Mouse (Mus musculus): ENCODE measurements around the gene Fthl17b. TPM values are rescaled to one million over a fixed set of nuclear protein-coding genes. Genes with fewer than 3 reads are reported as not detected.

The Fthl17b gene
- total and polyA plus RNA-seq, 3 experiments = not detected

GRCm38 (mm10) chrX:8921813-8922607 is 40.8 kb downstream of the Fthl17b start:
- WGBS = 43% methylated on average over 9 of the region's 9 CpGs
- H3K4me1 ChIP-seq (ENCODE audit: control insufficient read depth, insufficient read depth, low read length) = no peaks in the 10 kb centered on the region
- no peaks in the 10 kb centered on the region for H3K27me3 ChIP-seq (ENCODE audit: control insufficient read depth, insufficient read depth, low read length)
- no peaks in the 10 kb centered on the region for H3K36me3 ChIP-seq (ENCODE audit: control insufficient read depth, insufficient read depth, low read length)
- no peak for DNase-seq
- intact Hi-C loops (cut with DNase I) = no loop called here
- H3K9ac ChIP-seq (ENCODE audit: low read depth, low read length) = no peak overlapping the region
- TF ChIP-seq CTCF (IDR thresholded peaks at IDR 0.05) = peak; percentile 39
- no peak for TF ChIP-seq POLR2A (IDR thresholded peaks at IDR 0.05; ENCODE audit: insufficient read depth, low read depth, low read length)
- TF ChIP-seq EP300 (IDR thresholded peaks at IDR 0.05; ENCODE audit: insufficient read depth, low read depth, low read length) = no peak
- no peak overlapping the region for H3K4me3 ChIP-seq
- no peak overlapping the region for H3K27ac ChIP-seq
- H3K79me2 ChIP-seq (replicated peaks; ENCODE audit: control insufficient read depth, insufficient read depth, low read length) = no peaks in the 10 kb centered on the region

GRCm38 (mm10) chrX:8921080-8921479 is 41.7 kb downstream of the Fthl17b start:
- no peaks in the 10 kb centered on the region for H3K36me3 ChIP-seq (ENCODE audit: control insufficient read depth, insufficient read depth, low read length)
- H3K79me2 ChIP-seq (replicated peaks; ENCODE audit: control insufficient read depth, insufficient read depth, low read length) = no peaks in the 10 kb centered on the region
- H3K9ac ChIP-seq (ENCODE audit: low read depth, low read length) = no peak overlapping the region
- TF ChIP-seq CTCF (IDR thresholded peaks at IDR 0.05) (no peak), EP300 (IDR thresholded peaks at IDR 0.05; ENCODE audit: insufficient read depth, low read depth, low read length) (no peak), POLR2A (IDR thresholded peaks at IDR 0.05; ENCODE audit: insufficient read depth, low read depth, low read length) (no peak)
- 39% methylated on average over 4 of the region's 4 CpGs for WGBS
- no peaks in the 10 kb centered on the region for H3K27me3 ChIP-seq (ENCODE audit: control insufficient read depth, insufficient read depth, low read length)
- H3K27ac ChIP-seq = no peak overlapping the region
- no peaks in the 10 kb centered on the region for H3K4me1 ChIP-seq (ENCODE audit: control insufficient read depth, insufficient read depth, low read length)
- no peak overlapping the region for H3K4me3 ChIP-seq
- DNase-seq = no peak
- intact Hi-C loops (cut with DNase I) = no loop called here

Other genes with a start within 250 kb of the Fthl17b start
- not detected for gene Ssx9, start 214.5 kb downstream of the Fthl17b start, total RNA-seq (2021)
- not detected in 2 replicates for gene Ssx9, start 214.5 kb downstream of the Fthl17b start, polyA plus RNA-seq (2012; rRNA removed)
- not detected for gene Ssxb5, start 159.3 kb downstream of the Fthl17b start, total RNA-seq (2021)
- gene Ssxb5, start 159.3 kb downstream of the Fthl17b start, polyA plus RNA-seq (2012; rRNA removed) = not detected in 2 replicates
- gene Gm6592, start 119.0 kb downstream of the Fthl17b start, total RNA-seq (2021) = not detected
- gene Gm6592, start 119.0 kb downstream of the Fthl17b start, polyA plus RNA-seq (2012; rRNA removed) = not detected in 2 replicates
- gene Gm5751, start 88.7 kb downstream of the Fthl17b start, total RNA-seq (2021) = not detected
- not detected in 2 replicates for gene Gm5751, start 88.7 kb downstream of the Fthl17b start, polyA plus RNA-seq (2012; rRNA removed)
- gene B630019K06Rik, start 70.6 kb downstream of the Fthl17b start, total RNA-seq (2021) = 1 to 10 TPM in 1 of 2 experiments, under 1 TPM in 1; 0.91 to 1.0 TPM
- 0.44 and 0.45 TPM in 2 replicates for gene B630019K06Rik, start 70.6 kb downstream of the Fthl17b start, polyA plus RNA-seq (2012; rRNA removed)
- gene Fthl17c, start 13.6 kb upstream of the Fthl17b start, total RNA-seq (2021) = not detected
- not detected in 2 replicates for gene Fthl17c, start 13.6 kb upstream of the Fthl17b start, polyA plus RNA-seq (2012; rRNA removed)
- not detected for gene Fthl17d, start 23.8 kb upstream of the Fthl17b start, total RNA-seq (2021)
- not detected in 2 replicates for gene Fthl17d, start 23.8 kb upstream of the Fthl17b start, polyA plus RNA-seq (2012; rRNA removed)
- gene Fthl17e, start 70.5 kb upstream of the Fthl17b start, total RNA-seq (2021) = not detected
- not detected in 2 replicates for gene Fthl17e, start 70.5 kb upstream of the Fthl17b start, polyA plus RNA-seq (2012; rRNA removed)
- gene Fthl17f, start 100.0 kb upstream of the Fthl17b start, total RNA-seq (2021) = not detected
- not detected in 2 replicates for gene Fthl17f, start 100.0 kb upstream of the Fthl17b start, polyA plus RNA-seq (2012; rRNA removed)
- gene 4930402K13Rik, start 141.6 kb upstream of the Fthl17b start, total RNA-seq (2021) = not detected
- gene 4930402K13Rik, start 141.6 kb upstream of the Fthl17b start, polyA plus RNA-seq (2012; rRNA removed) = not detected in 2 replicates
- gene Lancl3, start 236.9 kb upstream of the Fthl17b start, total RNA-seq (2021) = 1 to 10 TPM; 4.2 to 5.4 TPM
- gene Lancl3, start 236.9 kb upstream of the Fthl17b start, polyA plus RNA-seq (2012; rRNA removed) = 0.53 and 1.1 TPM in 2 replicates